Mouse (Mus musculus): ENCODE results near the gene Gskip. TPM values are rescaled to one million over a fixed set of nuclear protein-coding genes. Genes with fewer than 3 reads are reported as not detected.

Gene Gskip
- total RNA-seq, 2 experiments from 2014 or later = 9.1 to 10.3 TPM

- no peak for DNase-seq (ENCODE audit: low spot score in 2 of 2)
Observed at GRCm38 (mm10) chr12:105721452-105722132, 37.0 kb downstream of the Gskip start.

DNA sequence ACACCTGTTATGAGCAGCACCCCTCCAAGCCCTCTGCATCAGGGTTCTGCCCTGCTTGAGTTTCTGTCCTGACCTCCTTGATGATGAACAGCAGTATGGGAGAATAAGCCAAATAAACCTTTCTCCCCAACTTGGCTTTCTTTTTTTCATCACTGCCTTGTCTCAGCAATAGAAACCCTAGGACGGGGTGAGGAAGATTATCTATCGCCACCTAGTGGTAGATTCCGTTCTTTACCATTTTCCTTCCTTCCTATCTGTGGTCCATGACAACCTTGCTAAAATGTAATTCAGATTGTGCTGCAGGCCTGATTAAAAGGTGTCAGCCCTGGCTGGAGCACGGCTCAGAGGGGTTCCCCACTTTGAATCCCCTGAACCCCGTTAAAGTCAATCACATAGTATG lies 38.0 kb downstream of the Gskip start:
- DNase-seq (ENCODE audit: low spot score in 2 of 2) = no peak

GRCm38 (mm10) chr12:105724616-105725015 lies 40.0 kb downstream of the Gskip start:
- DNase-seq (ENCODE audit: low spot score in 2 of 2) = no peak

DNA sequence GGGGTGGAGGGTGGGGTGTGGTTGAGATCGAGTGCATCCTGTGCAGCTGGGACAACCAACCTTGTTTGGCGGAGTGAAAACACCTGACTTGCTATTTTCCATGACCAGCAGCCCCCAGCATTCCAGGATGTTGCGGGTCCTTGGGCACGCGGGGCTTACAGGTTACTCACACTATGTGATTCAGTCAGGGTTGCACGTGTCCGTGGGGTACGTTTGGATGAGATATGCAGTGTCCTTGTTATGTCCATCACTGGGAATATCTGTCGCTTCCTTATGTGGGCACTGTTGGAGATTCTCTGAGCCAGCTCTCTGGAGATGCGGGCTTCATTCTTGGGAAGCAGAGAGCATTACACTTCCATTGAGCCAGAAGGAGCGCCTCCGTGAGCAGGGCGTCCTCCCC lies 41.1 kb downstream of the Gskip start:
- no peak for DNase-seq (ENCODE audit: low spot score in 2 of 2)

DNA sequence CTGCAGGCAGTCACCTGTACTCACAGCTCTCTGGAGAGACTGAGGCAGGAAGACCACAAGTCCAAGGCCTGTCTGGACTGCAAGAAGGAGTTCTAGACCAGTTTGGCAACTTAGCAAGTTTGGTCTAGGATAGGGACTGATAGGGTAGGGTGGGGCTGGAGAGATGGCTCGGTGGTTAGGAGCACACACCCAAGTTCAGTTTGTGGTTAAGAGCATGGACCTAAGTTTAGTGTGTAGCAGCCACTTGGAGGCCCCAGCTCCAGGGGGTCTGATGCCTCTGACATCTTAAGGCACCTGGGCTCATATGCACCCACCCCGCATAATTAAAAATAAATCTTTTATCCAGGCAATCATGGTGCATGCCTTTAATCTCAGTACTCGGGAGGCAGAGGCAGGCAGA lies 42.6 kb downstream of the Gskip start:
- no peak for DNase-seq (ENCODE audit: low spot score in 2 of 2)

DNA sequence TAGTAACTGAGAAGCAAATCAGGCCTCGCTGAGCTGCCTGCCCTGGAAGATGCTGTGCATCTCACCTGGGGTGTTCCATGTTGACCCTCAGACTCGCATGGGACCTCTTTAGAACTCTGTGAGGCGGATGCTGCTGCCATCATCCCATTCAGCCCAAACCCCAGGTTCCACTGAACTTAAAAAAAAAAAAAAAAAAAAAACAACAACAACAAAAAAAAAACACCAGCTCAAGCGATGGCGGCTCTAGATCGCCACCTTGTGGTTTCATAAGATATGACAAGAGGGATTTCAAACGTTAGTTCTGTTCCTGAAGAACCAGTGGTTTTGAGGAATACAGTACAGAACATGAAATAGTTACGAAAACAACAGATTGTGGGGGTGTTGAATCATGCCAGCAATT lies 43.3 kb downstream of the Gskip start:
- DNase-seq (ENCODE audit: low spot score in 2 of 2) = no peak

- no peak for DNase-seq (ENCODE audit: low spot score in 2 of 2)
Observed at GRCm38 (mm10) chr12:105730851-105731460, 46.3 kb downstream of the Gskip start.

- no peak for DNase-seq (ENCODE audit: low spot score in 2 of 2)
Observed at GRCm38 (mm10) chr12:105733370-105734159, 48.9 kb downstream of the Gskip start.

- no peak for DNase-seq (ENCODE audit: low spot score in 2 of 2)
Observed at GRCm38 (mm10) chr12:105735226-105735888, 50.7 kb downstream of the Gskip start.

DNA sequence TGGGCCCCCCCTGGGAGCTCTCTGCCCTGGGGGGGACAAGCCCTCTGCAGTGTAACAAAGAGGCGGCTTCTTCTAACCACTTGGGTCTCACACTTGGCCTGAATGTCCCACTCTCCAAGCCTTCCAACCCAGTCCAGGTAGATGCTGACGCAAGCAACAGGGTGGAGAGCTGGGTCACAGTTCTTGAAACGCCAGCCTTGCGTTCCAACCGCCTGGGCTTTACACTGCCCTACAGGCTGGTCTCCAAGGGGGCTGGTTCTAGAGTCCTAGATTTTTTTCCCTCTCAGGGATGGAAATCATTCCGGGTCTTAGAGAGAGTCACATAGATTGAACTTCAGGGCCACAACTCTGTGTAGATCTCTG lies 51.2 kb downstream of the Gskip start:
- DNase-seq (ENCODE audit: low spot score in 2 of 2) = no peak

- DNase-seq (ENCODE audit: low spot score in 2 of 2) = no peak
Observed at GRCm38 (mm10) chr12:105738316-105739096, 53.9 kb downstream of the Gskip start.

DNA sequence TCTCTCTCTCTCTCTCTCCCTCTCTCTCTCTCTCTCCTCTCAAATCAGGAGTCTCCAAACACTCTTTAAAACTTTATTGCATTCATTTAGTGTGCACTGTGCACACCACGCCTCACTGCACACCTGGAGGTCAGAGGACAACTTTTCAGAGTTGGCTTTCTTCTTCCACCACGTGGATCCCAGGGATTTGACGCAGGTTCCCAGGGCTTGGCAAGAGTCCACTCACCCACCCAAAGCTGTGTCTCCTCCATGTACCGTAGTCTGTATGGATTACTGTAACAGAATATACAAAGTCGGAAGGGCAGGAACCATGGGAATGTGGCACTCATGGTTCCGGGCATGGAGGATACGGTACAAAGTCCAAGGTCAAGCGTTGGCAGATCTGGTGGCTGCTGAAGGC lies 55.0 kb downstream of the Gskip start:
- DNase-seq (ENCODE audit: low spot score in 2 of 2) = no peak

GRCm38 (mm10) chr12:105748114-105748513 lies 63.5 kb downstream of the Gskip start:
- DNase-seq (ENCODE audit: low spot score in 2 of 2) = no peak

Other genes starting within 250 kb of the Gskip start
- gene D430019H16Rik, start 231.0 kb upstream of the Gskip start, total RNA-seq (2021) = 1 to 10 TPM; 6.4 to 6.7 TPM
- 1 to 10 TPM; 2.3 to 2.5 TPM for gene Bdkrb2, start 121.6 kb upstream of the Gskip start, total RNA-seq (2021)
- gene Bdkrb1, start 81.7 kb upstream of the Gskip start, total RNA-seq (2021) = under 1 TPM in 1 of 2 experiments, not detected in 1; 0.20 TPM
- gene Atg2b, start 382 bp downstream of the Gskip start, total RNA-seq (2021) = 10 to 100 TPM; 18.7 to 21.9 TPM
- under 1 TPM in 1 of 2 experiments, not detected in 1; 0.13 TPM for gene Ak7, start 21.1 kb downstream of the Gskip start, total RNA-seq (2021)
- gene Papola, start 99.9 kb downstream of the Gskip start, total RNA-seq (2021) = 100 to 1,000 TPM; 135 to 137 TPM

All from gastrocnemius, postnatal 4 days (tissue).